Mouse (Mus musculus): ENCODE measurements around the gene Tmc5. TPM values are rescaled to one million over a fixed set of nuclear protein-coding genes. Genes with fewer than 3 reads are reported as not detected.

Tmc5 gene
- polyA plus RNA-seq, 1 experiment from 2014 or later = 0.19 TPM

GRCm38 (mm10) chr7:118706488-118706887 is 109.4 kb downstream of the Tmc5 start:
- WGBS = 90% methylated on average over 5 of the region's 5 CpGs
- H3K4me2 ChIP-seq (ENCODE audit: low read depth, low read length) = no peak overlapping the region; the same call in 1 of the 2 replicates
- H3K4me3 ChIP-seq (ENCODE audit: low read depth, low read length) = no peak overlapping the region
- H3K36me3 ChIP-seq (ENCODE audit: control insufficient read depth, insufficient read depth, low read length) = no peaks in the 10 kb centered on the region
- H3K27ac ChIP-seq (ENCODE audit: low read depth, low read length) = no peak overlapping the region
- no peak for ATAC-seq (ENCODE audit: low read depth)
- H3K27me3 ChIP-seq (ENCODE audit: control insufficient read depth, insufficient read depth, low read length) = peaks cover 4% of the 10 kb centered on the region; the same call in 1 of the 2 replicates
- H3K4me1 ChIP-seq (ENCODE audit: control insufficient read depth, insufficient read depth, low read length) = peaks cover 19% of the 10 kb centered on the region
- no peak overlapping the region for H3K9ac ChIP-seq (replicated peaks; ENCODE audit: low read depth, low read length)
- H3K9me3 ChIP-seq (ENCODE audit: control insufficient read depth, low read length) = no peaks in the 10 kb centered on the region

DNA sequence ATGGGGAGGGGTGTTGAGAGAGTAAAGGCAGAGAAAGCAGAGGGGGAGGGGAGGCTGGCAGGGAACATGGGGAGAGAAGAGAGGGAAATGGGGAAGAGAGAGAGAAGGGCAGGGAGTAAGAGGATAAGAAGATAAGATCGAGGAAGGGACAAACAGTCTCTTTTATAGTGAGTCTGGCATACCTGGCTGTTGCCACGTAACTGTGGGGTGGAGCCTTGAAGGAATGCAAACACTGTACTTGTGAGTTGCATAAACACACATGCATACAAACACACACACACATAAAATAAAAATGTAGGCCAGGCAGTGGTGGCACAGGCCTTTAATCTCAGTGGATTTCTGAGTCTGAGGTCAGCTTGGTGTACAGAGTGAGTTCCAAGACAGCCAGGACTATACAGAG is 110.1 kb downstream of the Tmc5 start:
- H3K4me3 ChIP-seq (ENCODE audit: low read depth, low read length) = no peak overlapping the region
- no peak overlapping the region for H3K27ac ChIP-seq (ENCODE audit: low read depth, low read length)
- H3K27me3 ChIP-seq (ENCODE audit: control insufficient read depth, insufficient read depth, low read length) = peaks cover 4% of the 10 kb centered on the region; the same call in 1 of the 2 replicates
- no peak for ATAC-seq (ENCODE audit: low read depth)
- peaks cover 19% of the 10 kb centered on the region for H3K4me1 ChIP-seq (ENCODE audit: control insufficient read depth, insufficient read depth, low read length)
- no peaks in the 10 kb centered on the region for H3K36me3 ChIP-seq (ENCODE audit: control insufficient read depth, insufficient read depth, low read length)
- H3K9me3 ChIP-seq (ENCODE audit: control insufficient read depth, low read length) = no peaks in the 10 kb centered on the region
- WGBS = 86% methylated on average over 2 of the region's 2 CpGs
- no peak overlapping the region for H3K4me2 ChIP-seq (ENCODE audit: low read depth, low read length)
- no peak overlapping the region for H3K9ac ChIP-seq (replicated peaks; ENCODE audit: low read depth, low read length)

- Histone ChIP-seq H3K9ac (replicated peaks; ENCODE audit: low read depth, low read length) (no peak overlapping the region), H3K4me2 (ENCODE audit: low read depth, low read length) (no peak overlapping the region), H3K36me3 (ENCODE audit: control insufficient read depth, insufficient read depth, low read length) (no peaks in the 10 kb centered on the region), H3K27me3 (ENCODE audit: control insufficient read depth, insufficient read depth, low read length) (peaks cover 4% of the 10 kb centered on the region; the same call in 1 of the 2 replicates), H3K4me1 (ENCODE audit: control insufficient read depth, insufficient read depth, low read length) (peaks cover 20% of the 10 kb centered on the region), H3K4me3 (ENCODE audit: low read depth, low read length) (no peak overlapping the region), H3K27ac (ENCODE audit: low read depth, low read length) (no peak overlapping the region), H3K9me3 (ENCODE audit: control insufficient read depth, low read length) (no peaks in the 10 kb centered on the region)
- WGBS = 89% methylated on average over 4 of the region's 4 CpGs
- no peak for ATAC-seq (ENCODE audit: low read depth)
Observed at GRCm38 (mm10) chr7:118708002-118708401, 110.9 kb downstream of the Tmc5 start.

GRCm38 (mm10) chr7:118710776-118711175 is 113.7 kb downstream of the Tmc5 start:
- 74% methylated on average over 5 of the region's 5 CpGs for WGBS

GRCm38 (mm10) chr7:118712228-118713173 is 115.4 kb downstream of the Tmc5 start, which contains the start of gene Ccp110:
Gene Ccp110 (plus strand): TSS chr7:118712552.
- Histone ChIP-seq H3K27ac (ENCODE audit: low read depth, low read length) (peak within 1 kb of the TSS; percentile 78; the same call in 1 of the 2 replicates), H3K4me1 (ENCODE audit: control insufficient read depth, insufficient read depth, low read length) (peaks cover 10% of the 10 kb centered on the region), H3K27me3 (ENCODE audit: control insufficient read depth, insufficient read depth, low read length) (no peaks in the 10 kb centered on the region), H3K36me3 (ENCODE audit: control insufficient read depth, insufficient read depth, low read length) (peaks cover 9% of the 10 kb centered on the region; the same call in 1 of the 2 replicates), H3K9ac (replicated peaks; ENCODE audit: low read depth, low read length) (peak within 1 kb of the TSS; percentile 67), H3K9me3 (ENCODE audit: control insufficient read depth, low read length) (no peaks in the 10 kb centered on the region), H3K4me3 (ENCODE audit: low read depth, low read length) (peak within 1 kb of the TSS; percentile 81), H3K4me2 (ENCODE audit: low read depth, low read length) (peak within 1 kb of the TSS; percentile 55)
- peak; percentile 98 for ATAC-seq (ENCODE audit: low read depth)
- under 1% methylated on average over 48 of the region's 48 CpGs for WGBS

More at GRCm38 (mm10) chr7:118710776-118711175, 113.7 kb downstream of the Tmc5 start:
- no peak for ATAC-seq (ENCODE audit: low read depth)
- Histone ChIP-seq H3K4me1 (ENCODE audit: control insufficient read depth, insufficient read depth, low read length) (peaks cover 10% of the 10 kb centered on the region), H3K9me3 (ENCODE audit: control insufficient read depth, low read length) (no peaks in the 10 kb centered on the region), H3K27ac (ENCODE audit: low read depth, low read length) (no peak overlapping the region), H3K36me3 (ENCODE audit: control insufficient read depth, insufficient read depth, low read length) (peaks cover 7% of the 10 kb centered on the region; the same call in 1 of the 2 replicates), H3K27me3 (ENCODE audit: control insufficient read depth, insufficient read depth, low read length) (no peaks in the 10 kb centered on the region), H3K4me3 (ENCODE audit: low read depth, low read length) (no peak overlapping the region), H3K9ac (replicated peaks; ENCODE audit: low read depth, low read length) (no peak overlapping the region), H3K4me2 (ENCODE audit: low read depth, low read length) (no peak overlapping the region)

GRCm38 (mm10) chr7:118714873-118715272 is 117.8 kb downstream of the Tmc5 start:
- no peak overlapping the region for H3K9ac ChIP-seq (replicated peaks; ENCODE audit: low read depth, low read length)
- H3K4me2 ChIP-seq (ENCODE audit: low read depth, low read length) = no peak overlapping the region
- no peaks in the 10 kb centered on the region for H3K27me3 ChIP-seq (ENCODE audit: control insufficient read depth, insufficient read depth, low read length)
- H3K9me3 ChIP-seq (ENCODE audit: control insufficient read depth, low read length) = no peaks in the 10 kb centered on the region
- H3K36me3 ChIP-seq (ENCODE audit: control insufficient read depth, insufficient read depth, low read length) = peaks cover 20% of the 10 kb centered on the region; the same call in 1 of the 2 replicates
- peaks cover 10% of the 10 kb centered on the region for H3K4me1 ChIP-seq (ENCODE audit: control insufficient read depth, insufficient read depth, low read length)
- WGBS = 100% methylated on average over 1 of the region's 1 CpGs
- no peak overlapping the region for H3K4me3 ChIP-seq (ENCODE audit: low read depth, low read length)
- ATAC-seq (ENCODE audit: low read depth) = no peak
- no peak overlapping the region for H3K27ac ChIP-seq (ENCODE audit: low read depth, low read length)

DNA sequence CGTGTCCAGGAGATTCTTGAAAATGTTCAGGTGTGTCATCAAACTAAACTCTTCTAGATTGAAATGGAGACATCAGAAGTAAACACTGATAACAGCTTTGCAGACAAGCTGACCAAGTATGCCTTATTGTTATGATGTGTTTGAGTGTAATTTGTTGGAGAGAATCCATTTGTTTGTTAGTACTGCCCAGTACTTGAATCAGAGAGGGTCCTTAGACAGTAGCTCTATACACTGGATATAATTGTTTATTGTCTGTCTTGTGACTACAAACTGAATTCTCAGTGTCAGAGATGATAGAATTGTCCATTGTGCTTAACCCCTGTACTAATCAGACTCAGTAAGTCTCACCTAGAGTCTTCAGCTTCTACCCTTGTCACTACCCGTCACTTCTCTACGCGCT is 121.0 kb downstream of the Tmc5 start:
- H3K27ac ChIP-seq (ENCODE audit: low read depth, low read length) = no peak overlapping the region
- H3K4me2 ChIP-seq (ENCODE audit: low read depth, low read length) = no peak overlapping the region
- no peak for ATAC-seq (ENCODE audit: low read depth)
- 95% methylated on average over 4 of the region's 4 CpGs for WGBS
- no peaks in the 10 kb centered on the region for H3K9me3 ChIP-seq (ENCODE audit: control insufficient read depth, low read length)
- peaks cover 39% of the 10 kb centered on the region; the same call in 1 of the 2 replicates for H3K36me3 ChIP-seq (ENCODE audit: control insufficient read depth, insufficient read depth, low read length)
- no peak overlapping the region for H3K4me3 ChIP-seq (ENCODE audit: low read depth, low read length)
- H3K27me3 ChIP-seq (ENCODE audit: control insufficient read depth, insufficient read depth, low read length) = no peaks in the 10 kb centered on the region
- H3K4me1 ChIP-seq (ENCODE audit: control insufficient read depth, insufficient read depth, low read length) = peaks cover 9% of the 10 kb centered on the region
- no peak overlapping the region for H3K9ac ChIP-seq (replicated peaks; ENCODE audit: low read depth, low read length)

DNA sequence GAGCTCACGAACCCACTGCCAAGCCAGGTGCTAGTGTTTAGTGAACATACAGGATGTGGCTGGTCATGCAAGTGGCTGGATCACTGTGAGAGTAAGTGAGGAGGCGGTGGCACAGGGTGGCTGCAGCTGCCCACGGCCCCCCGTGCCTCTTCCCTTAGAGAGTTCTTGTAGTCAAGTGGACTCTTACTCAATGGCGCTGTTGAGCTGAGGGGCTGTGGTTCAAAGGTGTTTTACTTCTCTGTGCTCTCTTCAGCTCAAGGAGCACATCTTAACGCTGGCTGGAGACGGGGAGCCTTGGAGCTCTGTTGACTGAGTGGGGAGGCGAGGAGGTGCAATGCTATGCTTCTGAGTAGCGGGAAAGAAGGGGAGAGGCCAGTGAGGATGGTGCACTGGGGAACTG is 126.8 kb downstream of the Tmc5 start:
- H3K9ac ChIP-seq (replicated peaks; ENCODE audit: low read depth, low read length) = no peak overlapping the region
- H3K27ac ChIP-seq (ENCODE audit: low read depth, low read length) = no peak overlapping the region
- H3K4me3 ChIP-seq (ENCODE audit: low read depth, low read length) = no peak overlapping the region
- H3K36me3 ChIP-seq (ENCODE audit: control insufficient read depth, insufficient read depth, low read length) = peaks cover 56% of the 10 kb centered on the region
- no peaks in the 10 kb centered on the region for H3K9me3 ChIP-seq (ENCODE audit: control insufficient read depth, low read length)
- no peaks in the 10 kb centered on the region for H3K27me3 ChIP-seq (ENCODE audit: control insufficient read depth, insufficient read depth, low read length)
- no peaks in the 10 kb centered on the region for H3K4me1 ChIP-seq (ENCODE audit: control insufficient read depth, insufficient read depth, low read length)
- 92% methylated on average over 9 of the region's 9 CpGs for WGBS
- no peak overlapping the region for H3K4me2 ChIP-seq (ENCODE audit: low read depth, low read length)
- no peak for ATAC-seq (ENCODE audit: low read depth)

Data from neural tube, embryonic 14.5 days (tissue).